Mouse (Mus musculus): ENCODE data around the gene Dnm1. TPM values are rescaled to one million over a fixed set of nuclear protein-coding genes. Genes with fewer than 3 reads are reported as not detected.

Gene Dnm1
- polyA plus RNA-seq, 1 experiment: 0.13 TPM

DNA sequence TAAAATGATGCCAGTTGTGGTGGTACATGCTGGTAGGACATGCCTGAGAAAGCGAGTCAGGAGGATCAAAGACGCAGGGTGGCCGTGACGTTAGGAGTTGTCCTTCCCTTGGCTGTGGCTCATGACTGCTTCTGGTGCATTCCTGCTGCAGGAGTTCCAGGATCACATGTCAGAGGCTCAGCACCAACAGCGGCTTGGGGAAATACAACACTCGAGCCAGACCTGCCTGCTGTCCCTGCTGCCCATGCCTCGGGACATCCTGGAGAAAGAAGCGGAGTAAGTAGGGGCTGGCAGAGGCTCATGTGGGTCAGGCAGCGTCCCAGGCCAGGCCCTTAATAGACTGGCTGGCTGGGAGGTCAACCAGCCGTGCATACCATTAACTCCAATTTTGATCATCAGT lies 21.1 kb upstream of the Dnm1 start:
- TF ChIP-seq GATA1 (IDR thresholded peaks at IDR 0.05; ENCODE audit: low read length): no peak

DNA sequence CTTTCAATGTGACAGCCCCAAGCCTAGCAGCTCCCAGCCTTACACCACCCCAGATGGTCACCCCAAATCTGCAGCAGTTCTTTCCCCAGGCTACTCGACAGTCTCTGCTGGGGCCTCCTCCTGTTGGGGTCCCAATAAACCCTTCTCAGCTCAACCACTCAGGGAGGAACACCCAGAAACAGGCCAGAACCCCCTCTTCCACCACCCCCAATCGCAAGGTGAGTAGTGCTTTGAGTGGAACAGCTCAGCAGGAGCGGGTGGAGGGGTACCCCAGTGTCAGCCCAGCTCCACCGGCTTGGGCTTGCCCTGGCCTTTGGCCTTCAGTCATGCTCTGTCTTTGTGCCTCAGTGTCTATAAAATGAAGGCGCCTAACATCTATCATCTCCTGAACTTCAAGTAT lies 14.2 kb upstream of the Dnm1 start:
- TF ChIP-seq GATA1 (IDR thresholded peaks at IDR 0.05; ENCODE audit: low read length): no peak

DNA sequence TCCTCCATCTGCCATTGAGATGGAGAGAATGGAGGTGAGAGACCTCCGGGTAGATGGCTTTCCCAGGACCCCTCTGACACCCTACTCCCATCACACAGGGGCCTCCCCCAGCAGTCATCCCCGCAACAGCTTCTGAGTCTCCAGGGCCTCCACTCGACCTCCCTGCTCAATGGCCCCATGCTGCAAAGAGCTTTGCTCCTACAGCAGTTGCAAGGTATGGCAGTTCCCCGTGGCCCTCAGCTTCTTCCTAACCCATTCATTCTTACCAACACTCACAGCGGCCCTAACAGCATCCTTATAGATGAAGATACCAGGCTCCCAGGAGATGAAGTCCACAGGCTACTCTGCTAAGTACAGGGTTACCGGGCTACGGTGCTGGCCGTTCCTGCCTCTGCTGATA lies 11.0 kb upstream of the Dnm1 start:
- no peak for TF ChIP-seq GATA1 (IDR thresholded peaks at IDR 0.05; ENCODE audit: low read length)

DNA sequence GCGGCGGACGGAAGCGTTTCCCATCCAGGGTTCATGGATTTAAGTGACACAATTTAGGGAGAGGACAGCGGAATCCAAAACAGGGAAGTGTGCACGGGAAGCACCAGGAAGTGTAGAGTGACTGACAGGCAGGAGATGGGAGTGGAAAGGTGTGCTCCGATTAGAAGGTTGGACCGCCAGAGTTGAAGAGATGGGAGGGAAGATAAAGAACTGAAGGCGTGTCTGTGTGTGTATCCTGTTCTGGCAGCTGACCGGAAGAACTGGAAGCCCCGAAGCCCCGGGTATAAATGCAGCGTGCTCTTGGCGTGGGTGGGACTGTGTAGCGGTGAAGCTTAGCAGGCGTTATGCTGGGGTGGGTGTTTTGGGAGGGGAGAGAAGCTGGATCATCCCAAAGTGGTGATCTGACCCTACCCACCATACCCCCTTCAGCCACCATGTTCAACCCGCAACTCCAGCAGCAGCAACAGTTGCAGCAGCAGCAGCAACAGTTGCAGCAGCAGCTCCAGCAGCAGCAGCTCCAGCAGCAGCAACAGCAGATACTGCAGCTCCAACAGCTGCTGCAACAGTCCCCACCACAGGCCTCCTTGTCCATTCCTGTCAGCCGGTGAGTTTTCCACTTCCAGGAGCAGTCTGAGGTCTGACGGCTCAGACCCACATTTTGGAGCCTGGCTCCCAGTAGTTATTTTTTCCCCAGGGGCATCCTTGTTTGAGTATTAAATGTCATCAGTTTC lies 10.4 kb upstream of the Dnm1 start:
- TF ChIP-seq GATA1 (IDR thresholded peaks at IDR 0.05; ENCODE audit: low read length): peak; percentile 29

DNA sequence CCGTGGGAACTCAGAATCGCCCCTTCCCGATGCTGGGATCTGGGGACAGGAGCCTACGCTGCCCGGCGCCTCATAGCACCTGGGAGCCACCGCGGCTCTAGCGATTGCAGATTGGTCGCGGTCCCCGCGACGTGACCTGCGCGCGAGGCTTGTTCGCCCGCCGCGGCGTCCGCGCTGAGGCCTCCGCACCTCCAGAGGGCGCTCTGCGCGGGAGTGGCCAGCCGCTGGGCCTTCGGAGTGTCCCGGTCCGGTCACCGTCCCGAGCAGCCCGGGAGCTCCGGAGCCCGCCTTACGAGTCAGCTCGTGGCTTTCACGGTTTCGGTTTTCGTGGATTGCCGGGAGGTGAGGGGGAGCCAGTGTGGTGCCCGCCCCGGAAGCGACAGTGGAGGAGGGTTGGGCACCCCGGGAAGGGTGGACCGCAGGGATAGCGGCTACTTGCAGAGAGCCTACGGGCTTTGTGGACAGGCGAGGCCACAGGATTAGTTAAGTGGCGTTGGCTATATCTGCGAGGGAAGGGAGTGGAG lies 9.7 kb upstream of the Dnm1 start:
- no peak for TF ChIP-seq GATA1 (IDR thresholded peaks at IDR 0.05; ENCODE audit: low read length)

DNA sequence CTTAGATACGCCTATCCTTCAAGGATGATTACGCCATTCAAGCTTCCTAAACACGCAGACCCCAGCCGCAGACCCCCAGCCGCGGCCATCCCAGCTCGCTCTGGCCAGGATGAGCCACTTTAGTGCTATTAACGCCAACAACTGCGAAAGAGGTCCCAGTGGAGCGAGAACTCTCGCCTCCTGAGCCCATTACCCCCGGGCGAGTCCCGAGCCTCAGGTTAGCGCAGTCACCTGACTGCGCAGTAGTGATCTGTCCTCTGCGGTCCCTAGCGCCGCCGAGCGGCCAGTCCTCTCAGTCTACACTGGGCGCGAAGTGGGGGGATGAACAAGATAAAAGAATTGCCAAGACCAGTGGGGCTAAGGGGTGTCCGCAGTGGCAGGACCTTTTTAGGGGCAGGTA lies 8.3 kb upstream of the Dnm1 start:
- no peak for TF ChIP-seq GATA1 (IDR thresholded peaks at IDR 0.05; ENCODE audit: low read length)

DNA sequence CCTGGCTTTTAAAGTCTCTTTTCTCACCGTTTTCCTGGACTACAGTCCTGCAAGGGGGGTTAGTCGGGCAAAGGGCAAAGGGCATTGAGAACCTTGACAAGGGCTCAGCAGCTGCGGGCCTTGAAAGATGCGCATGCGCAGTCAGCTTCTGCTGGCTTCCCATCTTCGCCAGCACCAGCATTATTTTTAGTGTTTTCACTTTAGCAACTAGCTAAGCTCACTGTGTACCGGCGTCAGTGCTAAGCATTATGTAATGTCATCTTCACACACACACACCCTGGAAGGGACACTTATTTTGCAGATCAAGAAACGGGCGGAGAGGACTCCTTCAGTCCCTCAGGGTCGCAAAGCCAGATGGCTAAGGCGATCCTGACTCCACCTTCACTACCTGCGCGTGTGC lies 7.6 kb upstream of the Dnm1 start:
- TF ChIP-seq GATA1 (IDR thresholded peaks at IDR 0.05; ENCODE audit: low read length): no peak

DNA sequence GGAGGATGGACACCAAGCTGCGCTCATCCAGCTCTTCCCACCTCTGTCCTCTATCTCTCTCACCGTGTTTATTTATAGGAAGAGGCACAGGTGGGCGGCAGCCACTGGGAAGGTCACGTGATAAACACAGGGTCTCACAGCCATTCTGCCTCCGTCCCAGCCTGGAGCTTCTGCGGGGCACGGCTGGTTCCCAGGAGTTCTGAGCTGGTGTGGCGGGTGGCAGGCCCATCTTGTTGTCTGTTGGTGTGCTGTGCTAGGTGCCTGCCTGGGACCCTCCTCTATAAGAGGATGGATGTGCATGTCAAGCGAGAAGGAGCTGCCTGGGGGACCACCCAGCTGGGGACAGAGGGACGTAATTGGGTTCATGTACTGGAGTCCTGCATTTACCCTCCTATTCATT lies 5.2 kb upstream of the Dnm1 start:
- TF ChIP-seq GATA1 (IDR thresholded peaks at IDR 0.05; ENCODE audit: low read length): no peak

DNA sequence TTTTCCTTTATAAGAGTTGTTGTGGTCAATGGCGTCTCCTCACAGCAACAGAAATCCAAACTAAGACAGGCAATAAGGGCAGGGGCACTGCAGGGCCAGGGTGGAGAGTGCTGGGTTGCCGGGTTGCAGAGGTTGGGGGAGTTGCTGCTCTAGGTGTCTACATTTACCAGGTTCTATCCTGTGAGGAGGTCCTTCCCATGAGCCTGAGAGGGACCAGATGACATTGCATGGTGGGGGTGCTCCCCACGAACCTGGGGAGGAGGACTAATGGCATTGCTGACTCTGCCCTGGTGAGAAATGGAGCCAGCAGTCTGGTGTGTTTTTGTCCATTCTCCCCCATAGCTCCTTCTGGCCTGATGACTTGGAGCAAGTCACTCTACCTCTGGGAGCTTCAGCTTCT lies 4.6 kb upstream of the Dnm1 start:
- no peak for TF ChIP-seq GATA1 (IDR thresholded peaks at IDR 0.05; ENCODE audit: low read length)

DNA sequence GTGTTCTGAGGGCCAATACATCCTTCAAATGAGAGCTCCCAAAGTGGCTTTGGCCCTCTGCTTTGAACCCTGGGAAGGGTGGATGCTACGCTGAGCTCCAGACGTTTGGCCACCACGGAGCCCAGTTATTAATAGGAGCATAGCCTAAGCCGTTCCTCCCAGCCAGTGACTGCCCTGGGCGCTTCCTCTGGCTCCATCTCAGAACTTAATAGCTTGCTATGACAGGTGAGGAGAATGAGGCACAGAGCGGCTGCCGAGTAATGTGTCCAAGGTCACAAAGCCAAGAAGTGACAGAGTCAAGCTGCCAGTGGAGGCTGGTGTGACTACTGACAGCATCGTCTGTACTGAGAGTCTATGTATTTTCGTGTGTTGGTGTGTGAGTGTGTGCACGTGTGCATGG lies 3.1 kb upstream of the Dnm1 start:
- no peak for TF ChIP-seq GATA1 (IDR thresholded peaks at IDR 0.05; ENCODE audit: low read length)

DNA sequence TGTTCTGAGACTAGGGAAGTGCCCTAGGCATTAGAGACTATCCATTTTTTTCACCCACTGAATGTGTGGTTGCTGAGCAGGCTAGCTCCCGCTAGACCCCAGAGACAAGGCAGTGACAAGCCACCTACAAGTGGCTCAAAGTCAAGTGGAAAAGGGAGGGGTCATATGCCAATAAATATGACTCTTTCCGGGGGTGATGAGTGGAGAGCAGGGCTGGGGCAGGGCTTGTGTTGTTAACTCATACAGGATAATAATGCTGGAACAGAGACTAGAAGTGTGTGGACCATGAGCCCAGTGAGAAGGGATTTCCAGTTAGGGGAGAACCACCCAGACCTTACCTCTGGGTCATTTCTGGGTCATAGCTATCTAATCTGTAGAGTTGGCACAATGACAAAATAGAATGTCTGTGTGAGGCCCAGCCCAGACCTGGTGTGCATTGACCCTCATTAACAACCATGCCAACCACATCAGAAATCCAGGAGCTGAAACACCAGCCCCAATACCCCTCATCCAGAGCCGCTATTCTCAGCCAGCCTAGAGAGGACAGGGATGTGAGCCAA lies 1.3 kb upstream of the Dnm1 start:
- no peak for TF ChIP-seq GATA1 (IDR thresholded peaks at IDR 0.05; ENCODE audit: low read length)

DNA sequence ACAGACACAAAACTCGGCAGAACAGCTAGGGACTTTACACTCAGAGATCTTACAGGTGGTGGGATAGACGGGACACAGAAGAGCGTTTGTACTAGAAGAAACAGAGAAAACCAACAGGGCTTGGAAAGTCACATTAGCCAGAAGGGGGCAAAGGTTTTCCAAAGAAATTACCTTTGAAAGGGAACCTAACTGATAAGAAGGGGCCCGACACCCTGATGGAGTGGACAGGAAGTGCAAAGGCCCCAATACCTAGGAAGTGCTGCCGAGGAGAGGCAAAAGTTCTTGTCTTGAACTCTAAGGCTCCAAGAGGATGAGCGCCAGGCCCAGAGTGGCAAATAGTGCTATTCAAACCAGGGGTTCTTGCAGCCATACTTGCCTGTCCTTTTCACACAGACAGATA lies 698 bp upstream of the Dnm1 start:
- TF ChIP-seq GATA1 (IDR thresholded peaks at IDR 0.05; ENCODE audit: low read length): no peak

DNA sequence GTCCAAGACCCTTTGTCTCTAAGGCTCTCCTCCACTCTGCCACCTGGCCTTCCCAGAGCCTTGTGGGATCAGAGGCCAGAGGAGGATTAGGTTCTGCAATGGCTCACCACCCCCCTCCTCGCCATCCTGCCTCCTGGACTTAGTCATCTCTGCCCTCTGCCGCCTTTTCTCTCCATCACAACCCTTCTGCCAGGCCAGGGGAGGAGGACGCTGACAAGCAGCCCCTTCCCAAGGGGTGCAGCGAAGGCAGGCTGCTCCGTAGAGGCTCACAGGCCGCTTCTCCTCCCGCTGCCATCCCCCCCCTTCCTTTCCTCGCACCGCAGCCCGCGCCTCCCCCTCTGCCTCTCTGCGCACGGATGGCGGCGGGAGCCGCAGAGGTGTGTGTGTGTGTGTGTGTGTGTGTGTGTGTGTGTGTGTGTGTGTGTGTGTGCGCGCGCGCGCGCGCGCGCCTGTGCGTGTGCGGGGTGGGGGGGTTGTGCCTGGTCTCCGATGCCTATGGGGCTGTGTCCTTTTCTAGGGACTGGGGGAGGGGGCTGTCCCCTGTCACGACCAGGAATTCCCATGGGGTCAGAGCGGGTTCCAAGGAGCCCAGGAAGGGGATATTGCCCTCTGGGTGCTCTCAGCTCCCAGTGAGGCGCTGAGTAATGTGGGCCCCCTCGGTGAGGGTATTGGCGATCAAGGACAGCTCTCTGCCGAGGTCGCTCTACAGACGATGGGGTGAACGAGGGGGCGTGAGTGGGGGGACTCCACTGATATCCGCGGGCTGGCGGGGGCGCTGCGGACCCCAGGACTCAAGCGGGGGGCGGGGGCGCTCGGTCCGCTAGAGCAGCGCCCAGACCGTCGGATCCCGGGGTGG lies 759 bp downstream of the Dnm1 start, which contains the start of gene Ciz1:
TSS of gene Ciz1 (plus strand) at position 177 of the 856 bp plus-strand sequence.
- no peak for TF ChIP-seq GATA1 (IDR thresholded peaks at IDR 0.05; ENCODE audit: low read length)

DNA sequence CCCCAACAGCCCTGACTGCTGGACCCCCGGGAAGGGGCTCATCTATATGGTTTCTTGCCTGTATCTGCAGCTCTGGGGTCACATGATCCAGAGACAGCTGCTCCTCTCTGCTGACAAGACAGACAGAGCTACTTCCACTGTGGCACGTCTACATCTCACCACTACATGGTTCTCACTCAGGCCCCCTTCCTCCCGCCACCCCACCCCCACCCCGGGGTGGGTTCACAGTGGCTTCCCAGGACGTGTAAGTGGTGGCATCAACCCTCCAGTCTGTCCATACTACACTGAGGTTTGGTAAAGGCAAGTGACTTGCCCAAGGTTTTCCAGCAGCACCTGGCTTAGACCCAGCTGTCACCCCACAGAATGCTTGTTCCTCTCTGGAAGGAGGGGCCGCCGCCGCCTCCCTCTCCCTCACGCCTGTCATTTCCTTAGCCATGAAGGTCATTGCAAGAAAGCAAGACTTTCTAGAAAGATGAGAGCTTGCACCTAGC lies 1.6 kb downstream of the Dnm1 start:
- TF ChIP-seq GATA1 (IDR thresholded peaks at IDR 0.05; ENCODE audit: low read length): no peak

DNA sequence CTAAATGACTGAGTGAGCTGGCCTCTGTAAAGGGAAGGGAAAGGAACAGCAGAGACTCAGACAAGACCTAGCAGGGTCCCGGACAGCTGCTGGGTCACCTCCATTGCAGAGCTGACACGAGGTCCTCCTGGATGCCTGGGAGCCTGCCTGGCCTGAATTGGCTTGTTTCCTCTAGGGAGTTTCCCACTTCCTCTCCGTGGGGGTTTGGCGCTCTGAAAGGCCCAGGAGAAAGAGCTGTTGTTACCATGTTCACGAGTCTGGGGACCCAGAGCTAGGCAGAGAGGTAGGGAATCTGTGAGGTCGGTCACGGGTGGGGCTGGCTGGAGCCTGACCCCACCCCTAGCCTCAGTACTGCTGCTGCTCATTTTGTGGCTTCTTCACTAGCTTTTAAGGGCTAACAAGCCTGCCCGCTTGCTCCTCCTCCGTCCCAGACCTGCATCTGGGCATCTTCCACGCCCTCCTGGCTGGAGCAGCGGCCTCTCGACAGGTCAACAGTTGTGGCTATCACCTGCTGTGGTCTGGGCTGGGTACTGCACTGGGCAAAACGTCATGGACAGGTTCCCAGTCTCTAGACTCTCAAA lies 2.6 kb downstream of the Dnm1 start:
- no peak for TF ChIP-seq GATA1 (IDR thresholded peaks at IDR 0.05; ENCODE audit: low read length)
